Mouse (Mus musculus) kidney, postnatal 36 days (tissue): ENCODE measurements at regions not wholly inside any gene's neighbourhood (a gene's known extent, or its start where the extent isn't known, plus 50 kb on each side); places are given as distances from the start of the nearest gene placed in this dataset.
A peak's percentile ranks its signal among the peaks of the same experiment; 100 is the strongest.

Source experiments
- DNase-seq, 2 experiments: peaks; one replicate each; pipeline ENCODE4 v3.0.0; 2021 to 2022; ENCODE audit warnings: mixed read lengths in 2 of 2

- peak in 1 of 2 experiments; percentile 9 for DNase-seq
Measured at GRCm38 (mm10) chr12:26885831-26886634, 417.0 kb downstream of the Cmpk2 start.

GRCm38 (mm10) chr12:26885083-26885482 is 416.1 kb downstream of the Cmpk2 start:
- no peak for DNase-seq

GRCm38 (mm10) chr12:26884156-26884555 is 415.2 kb downstream of the Cmpk2 start:
- DNase-seq: peak in 1 of 2 experiments; percentile 7

GRCm38 (mm10) chr12:26877691-26878121 is 408.7 kb downstream of the Cmpk2 start:
- DNase-seq: no peak

GRCm38 (mm10) chr12:26877284-26877683 is 408.3 kb downstream of the Cmpk2 start:
- DNase-seq: no peak

GRCm38 (mm10) chr12:26872466-26872865 is 403.5 kb downstream of the Cmpk2 start:
- no peak for DNase-seq

- no peak for DNase-seq
Measured at GRCm38 (mm10) chr12:26867731-26868130, 398.7 kb downstream of the Cmpk2 start.

- peak; percentile 25 to 62 for DNase-seq
Measured at GRCm38 (mm10) chr12:26855091-26855516, 386.1 kb downstream of the Cmpk2 start.

GRCm38 (mm10) chr12:26844917-26845316 is 375.9 kb downstream of the Cmpk2 start:
- no peak for DNase-seq

- DNase-seq: no peak
Measured at GRCm38 (mm10) chr12:26842696-26843095, 373.7 kb downstream of the Cmpk2 start.

GRCm38 (mm10) chr12:26821257-26821968 is 352.4 kb downstream of the Cmpk2 start:
- no peak for DNase-seq

- no peak for DNase-seq
Measured at GRCm38 (mm10) chr12:26817866-26818265, 348.9 kb downstream of the Cmpk2 start.

- DNase-seq: no peak
Measured at GRCm38 (mm10) chr12:26815771-26816170, 346.8 kb downstream of the Cmpk2 start.

- DNase-seq: no peak
Measured at GRCm38 (mm10) chr12:26810565-26811177, 341.7 kb downstream of the Cmpk2 start.

GRCm38 (mm10) chr12:26809670-26810069 is 340.7 kb downstream of the Cmpk2 start:
- DNase-seq: peak in 1 of 2 experiments; percentile 7

GRCm38 (mm10) chr12:26802542-26802941 is 333.5 kb downstream of the Cmpk2 start:
- no peak for DNase-seq

GRCm38 (mm10) chr12:26799310-26799709 is 330.3 kb downstream of the Cmpk2 start:
- no peak for DNase-seq

- DNase-seq: no peak
Measured at GRCm38 (mm10) chr12:26796367-26796766, 327.4 kb downstream of the Cmpk2 start.

- no peak for DNase-seq
Measured at GRCm38 (mm10) chr12:26789336-26789846, 320.4 kb downstream of the Cmpk2 start.

- no peak for DNase-seq
Measured at GRCm38 (mm10) chr12:26785550-26785949, 316.5 kb downstream of the Cmpk2 start.

GRCm38 (mm10) chr12:26784426-26784825 is 315.4 kb downstream of the Cmpk2 start:
- DNase-seq: no peak

- DNase-seq: no peak
Measured at GRCm38 (mm10) chr12:26783800-26784199, 314.8 kb downstream of the Cmpk2 start.

- no peak for DNase-seq
Measured at GRCm38 (mm10) chr12:26781537-26781936, 312.5 kb downstream of the Cmpk2 start.
